ENCODE assay signal across 13 mouse cellular contexts in the genomic region with DNA sequence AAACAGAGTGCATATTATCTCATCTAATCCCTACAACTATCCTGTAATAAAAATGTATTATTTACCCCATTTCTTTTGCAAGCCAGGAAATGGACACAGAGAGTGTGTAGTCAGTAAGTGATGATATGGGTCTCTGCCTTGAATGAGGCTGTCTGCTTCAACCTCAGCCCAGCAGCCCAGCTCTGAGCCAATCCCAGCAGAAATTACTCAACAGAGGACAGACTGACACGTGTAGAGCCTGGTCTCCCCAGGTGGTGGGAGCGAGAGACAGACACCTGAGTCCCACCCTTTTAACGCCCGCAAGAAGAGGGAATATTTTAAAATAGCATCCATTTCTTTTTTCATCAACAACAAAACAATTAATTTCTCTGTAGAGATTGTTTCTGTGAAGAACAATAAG.
DNase-seq lines count a peak whose midpoint lies in the region; ATAC-seq and TF ChIP-seq lines count a peak whose summit lies in the region.
"Had no signal": no experiment of that assay in that cellular context is flagged by ENCODE, and none has a peak within 500 bp of the region (broad histone marks: within the 10 kb centered on the region; RNA-seq: fewer than 3 reads in every experiment).

No protein-coding gene starts in this region.

- H3K9ac ChIP-seq in kidney, embryonic 16.5 days (replicated peaks; ENCODE audit: low read length) = no peak overlapping the region
- no peak overlapping the region for H3K9ac ChIP-seq in embryonic facial prominence, embryonic 14.5 days (ENCODE audit: low read depth, low read length)
- no peak overlapping the region for H3K9ac ChIP-seq in hindbrain, embryonic 15.5 days
- no peak overlapping the region for H3K9ac ChIP-seq in midbrain, embryonic 15.5 days
- H3K9ac ChIP-seq: liver, embryonic 14.5 days; stomach, embryonic 15.5 days had no signal

- H3K4me3 ChIP-seq in kidney, embryonic 16.5 days (ENCODE audit: low read length) = peak overlapping the region; percentile 33
- H3K4me3 ChIP-seq in kidney, adult 2 months (ENCODE audit: insufficient read depth, low read depth, low read length) = no peak overlapping the region
- H3K4me3 ChIP-seq in embryonic facial prominence, embryonic 14.5 days (ENCODE audit: low read depth, low read length) = no peak overlapping the region
- no peak overlapping the region for H3K4me3 ChIP-seq in hindbrain, embryonic 15.5 days
- peak overlapping the region; percentile 12; the same call in 1 of the 2 replicates for H3K4me3 ChIP-seq in midbrain, embryonic 15.5 days
- no peak overlapping the region for H3K4me3 ChIP-seq in gastrocnemius, adult 2 months

- H3K9me3 ChIP-seq in kidney, embryonic 16.5 days (ENCODE audit: low read length) = no peaks in the 10 kb centered on the region
- no peaks in the 10 kb centered on the region for H3K9me3 ChIP-seq in embryonic facial prominence, embryonic 14.5 days (ENCODE audit: control insufficient read depth, low read length)
- H3K9me3 ChIP-seq in hindbrain, embryonic 15.5 days = no peaks in the 10 kb centered on the region
- H3K9me3 ChIP-seq in midbrain, embryonic 15.5 days = no peaks in the 10 kb centered on the region
- H3K9me3 ChIP-seq: stomach, embryonic 15.5 days had no signal

- ATAC-seq in kidney, embryonic 16.5 days (ENCODE audit: low FRiP score, low TSS enrichment) = no peak
- 0 out of 2 replicates have a peak, but pooled peaks have one; percentile 20 for ATAC-seq in embryonic facial prominence, embryonic 14.5 days (ENCODE audit: low read depth)
- ATAC-seq in hindbrain, embryonic 15.5 days (ENCODE audit: low FRiP score, low read depth) = 0 out of 2 replicates have a peak, but pooled peaks have one; percentile 20
- no peak for ATAC-seq in midbrain, embryonic 15.5 days (replicated peaks)
- ATAC-seq: inflammation-experienced regulatory T-cells, adult 6 months had no signal

- intact Hi-C loops in left cerebral cortex, postnatal 4 days (cut with DNase I) = no loop called here
- intact Hi-C loops in gastrocnemius, adult 2 months (cut with DNase I) = no loop called here

- no peaks in the 10 kb centered on the region for H3K27me3 ChIP-seq in kidney, embryonic 16.5 days (ENCODE audit: insufficient read depth, low read length)
- H3K27me3 ChIP-seq in kidney, adult 2 months (replicated peaks; ENCODE audit: control insufficient read depth, insufficient read depth, low read length) = no peaks in the 10 kb centered on the region; the same call in 1 of the 2 replicates
- H3K27me3 ChIP-seq in embryonic facial prominence, embryonic 14.5 days (replicated peaks; ENCODE audit: control insufficient read depth, insufficient read depth, low read length) = no peaks in the 10 kb centered on the region
- no peaks in the 10 kb centered on the region for H3K27me3 ChIP-seq in hindbrain, embryonic 15.5 days
- no peaks in the 10 kb centered on the region for H3K27me3 ChIP-seq in midbrain, embryonic 15.5 days (replicated peaks)
- H3K27me3 ChIP-seq: stomach, embryonic 15.5 days had no signal

- no peak for TF ChIP-seq POLR2A in kidney, adult 2 months (IDR thresholded peaks at IDR 0.05; ENCODE audit: low read depth, low read length)

- peaks cover 8% of the 10 kb centered on the region for H3K4me1 ChIP-seq in kidney, embryonic 16.5 days (ENCODE audit: insufficient read depth, low read length)
- no peaks in the 10 kb centered on the region for H3K4me1 ChIP-seq in kidney, adult 2 months (ENCODE audit: control insufficient read depth, insufficient read depth, low read length)
- peaks cover 8% of the 10 kb centered on the region for H3K4me1 ChIP-seq in embryonic facial prominence, embryonic 14.5 days (ENCODE audit: control insufficient read depth, insufficient read depth, low read length)
- H3K4me1 ChIP-seq in hindbrain, embryonic 15.5 days (replicated peaks) = peaks cover 14% of the 10 kb centered on the region
- H3K4me1 ChIP-seq in midbrain, embryonic 15.5 days = peaks cover 15% of the 10 kb centered on the region

- 29% methylated on average over 4 of the region's 4 CpGs for WGBS in kidney, embryonic 16.5 days
- 48% methylated on average over 4 of the region's 4 CpGs for WGBS in kidney, adult 2 months
- 33% methylated on average over 4 of the region's 4 CpGs for WGBS in embryonic facial prominence, embryonic 14.5 days
- 19% methylated on average over 4 of the region's 4 CpGs for WGBS in hindbrain, embryonic 15.5 days
- WGBS in midbrain, embryonic 15.5 days = 30% methylated on average over 4 of the region's 4 CpGs

- DNase-seq in kidney, adult 2 months = no peak
- no peak for DNase-seq in embryonic facial prominence, embryonic 14.5 days (ENCODE audit: low spot score)
- no peak for DNase-seq in left cerebral cortex, postnatal 4 days
- DNase-seq in gastrocnemius, adult 2 months = no peak
- no peak for DNase-seq in ovary, adult 18-20 months (ENCODE audit: low spot score)
- DNase-seq: adrenal gland, adult 8-10 months; cerebellum, adult 8-10 months had no signal

- no peak for TF ChIP-seq CTCF in kidney, adult 2 months (conservative IDR thresholded peaks at IDR 0.05; ENCODE audit: insufficient read depth, insufficient read length, low read depth, low read length)
- TF ChIP-seq CTCF in gastrocnemius, adult 2 months (IDR thresholded peaks at IDR 0.05) = no peak

- H3K4me2 ChIP-seq in kidney, embryonic 16.5 days (replicated peaks; ENCODE audit: low read depth, low read length) = peak overlapping the region; percentile 57
- H3K4me2 ChIP-seq in embryonic facial prominence, embryonic 14.5 days (ENCODE audit: low read depth, low read length) = peak overlapping the region; percentile 52
- H3K4me2 ChIP-seq in hindbrain, embryonic 15.5 days = peak overlapping the region; percentile 54
- peak overlapping the region; percentile 47 for H3K4me2 ChIP-seq in midbrain, embryonic 15.5 days

- H3K27ac ChIP-seq in kidney, embryonic 16.5 days (ENCODE audit: low read length) = no peak overlapping the region
- no peak overlapping the region for H3K27ac ChIP-seq in kidney, adult 2 months (ENCODE audit: insufficient read depth, low read depth, low read length)
- no peak overlapping the region for H3K27ac ChIP-seq in embryonic facial prominence, embryonic 14.5 days (replicated peaks; ENCODE audit: low read depth, low read length)
- no peak overlapping the region for H3K27ac ChIP-seq in hindbrain, embryonic 15.5 days (replicated peaks)
- peak overlapping the region; percentile 26; the same call in 1 of the 2 replicates for H3K27ac ChIP-seq in midbrain, embryonic 15.5 days
- no peak overlapping the region for H3K27ac ChIP-seq in gastrocnemius, adult 2 months
- H3K27ac ChIP-seq: liver, embryonic 14.5 days; stomach, embryonic 15.5 days had no signal

- H3K36me3 ChIP-seq in kidney, embryonic 16.5 days (ENCODE audit: insufficient read depth, low read length) = no peaks in the 10 kb centered on the region
- H3K36me3 ChIP-seq in kidney, adult 2 months (ENCODE audit: control insufficient read depth, insufficient read depth, low read length) = no peaks in the 10 kb centered on the region
- no peaks in the 10 kb centered on the region for H3K36me3 ChIP-seq in embryonic facial prominence, embryonic 14.5 days (ENCODE audit: control insufficient read depth, insufficient read depth, low read length)
- H3K36me3 ChIP-seq in hindbrain, embryonic 15.5 days = no peaks in the 10 kb centered on the region
- no peaks in the 10 kb centered on the region for H3K36me3 ChIP-seq in midbrain, embryonic 15.5 days (replicated peaks)
- H3K36me3 ChIP-seq: stomach, embryonic 15.5 days had no signal

Comparison
In these comparisons a context has a peak if more than half of its experiments do, and no peak if none do; other contexts are left out.
1. H3K4me3 ChIP-seq: peak in kidney, embryonic 16.5 days (single experiment) and midbrain, embryonic 15.5 days (single experiment); none in kidney, adult 2 months (single experiment), embryonic facial prominence, embryonic 14.5 days (single experiment), hindbrain, embryonic 15.5 days (single experiment) and gastrocnemius, adult 2 months (single experiment).
2. ATAC-seq: peak in embryonic facial prominence, embryonic 14.5 days (single experiment) and hindbrain, embryonic 15.5 days (single experiment); none in kidney, embryonic 16.5 days (single experiment) and midbrain, embryonic 15.5 days (single experiment).
3. Peak in every context shown above with its lines, with median percentiles within 50 percentile points of each other: H3K4me2 ChIP-seq.